Mouse (Mus musculus) forebrain, postnatal 0 days (tissue): ENCODE results near the gene Klrg1. TPM values are rescaled to one million over a fixed set of nuclear protein-coding genes. Genes with fewer than 3 reads are reported as not detected.

ENCODE experiments used
- ATAC-seq: fragments of 200-750 bp; cut with Nextera tagmentation; 2 replicates; pipeline ENCODE4 v1.8.0; 2017; ENCODE audit warnings: mild to moderate bottlenecking, moderate library complexity
- DNase-seq: peaks from one replicate; pipeline ENCODE4 v3.0.0-alpha.2; 2015
- H3K27ac ChIP-seq: fragments of 300-500 bp; sonication (generic); 2 replicates; pipeline ENCODE4 v1.5.1; 2014; ENCODE audit warnings: low read depth, mild to moderate bottlenecking, antibody characterized with exemption, low read length, moderate library complexity, mixed read lengths
- H3K27me3 ChIP-seq: fragments of 300-500 bp; sonication (generic); 2 replicates; pipeline ENCODE4 v1.6.1; 2014; ENCODE audit warnings: mild to moderate bottlenecking, low read length, mixed read lengths; ENCODE audit not compliant: insufficient read depth
- H3K36me3 ChIP-seq: fragments of 300-500 bp; sonication (generic); 2 replicates; pipeline ENCODE4 v1.6.1; 2014; ENCODE audit warnings: mild to moderate bottlenecking, moderate library complexity; ENCODE audit not compliant: insufficient read depth
- H3K4me1 ChIP-seq: fragments of 300-500 bp; sonication (generic); 2 replicates; pipeline ENCODE4 v1.6.1; 2014; ENCODE audit warnings: antibody characterized with exemption; ENCODE audit not compliant: insufficient read depth
- H3K4me2 ChIP-seq: fragments of 300-500 bp; sonication (generic); 2 replicates; pipeline ENCODE4 v1.6.1; 2014; ENCODE audit warnings: low read depth, mild to moderate bottlenecking, moderate library complexity
- H3K4me3 ChIP-seq: fragments of 300-500 bp; sonication (generic); 2 replicates; pipeline ENCODE4 v1.5.1; 2014; ENCODE audit warnings: low read depth, low read length, mixed read lengths
- H3K9ac ChIP-seq: fragments of 300-500 bp; sonication (generic); 2 replicates; pipeline ENCODE4 v1.6.1; 2014; ENCODE audit warnings: mild to moderate bottlenecking
- H3K9me3 ChIP-seq: fragments of 300-500 bp; sonication (generic); 2 replicates; pipeline ENCODE4 v1.6.1; 2016; ENCODE audit warnings: low read length
- CTCF ChIP-seq: sonication (generic); IDR thresholded peaks from 2 replicates; pipeline ENCODE4 v1.5.1; 2016; ENCODE audit warnings: antibody characterized with exemption, control low read depth, low read depth
- WGBS: fragments of 180-500 bp; shearing (Covaris S2); extraction: QIAGEN DNeasy Blood & Tissue Kit; methylation state at CpG from one replicate; pipeline ENCODE4 v1.1.7; 2014; 5-methylcytosine and 5-hydroxymethylcytosine counted together
- polyA plus RNA-seq: library from polyadenylated mRNA; unstranded; fragments of >200 nt; fragmentation: Nextera tagmentation; extraction: Ambion mirVana; gene quantifications from 2 replicates; pipeline ENCODE4 v1.2.1, GENCODE M21; 2015
- total RNA-seq: library from RNA; depleted of rRNA; stranded (reverse); fragments of >200 nt; gene quantifications from 2 replicates; pipeline ENCODE4 v1.2.3, GENCODE M21; 2014; rRNA removed

Klrg1 gene
- total and polyA plus RNA-seq, 2 experiments from 2014 or later = 1.1 to 2.7 TPM

- Histone ChIP-seq H3K4me2 (no peak overlapping the region), H3K9ac (no peak overlapping the region), H3K27ac (no peak overlapping the region), H3K4me1 (no peaks in the 10 kb centered on the region), H3K27me3 (no peaks in the 10 kb centered on the region), H3K36me3 (no peaks in the 10 kb centered on the region), H3K9me3 (no peaks in the 10 kb centered on the region), H3K4me3 (no peak overlapping the region)
- ATAC-seq (no peak), DNase-seq (no peak)
- 90% methylated on average over 8 of the region's 8 CpGs for WGBS
- no peak for TF ChIP-seq CTCF
Measured at GRCm38 (mm10) chr6:122262543-122262942, 20.1 kb downstream of the Klrg1 start.

GRCm38 (mm10) chr6:122252146-122252545, 30.5 kb downstream of the Klrg1 start:
- Histone ChIP-seq H3K4me1 (no peaks in the 10 kb centered on the region), H3K4me2 (no peak overlapping the region), H3K27ac (no peak overlapping the region), H3K9me3 (no peaks in the 10 kb centered on the region), H3K9ac (no peak overlapping the region), H3K27me3 (no peaks in the 10 kb centered on the region), H3K4me3 (no peak overlapping the region), H3K36me3 (no peaks in the 10 kb centered on the region)
- peak; percentile 55 for DNase-seq
- peak; percentile 48 for TF ChIP-seq CTCF
- WGBS = 29% methylated on average over 1 of the region's 1 CpGs
- ATAC-seq = peak; percentile 69

- H3K4me1 ChIP-seq = no peaks in the 10 kb centered on the region
- no peak overlapping the region for H3K9ac ChIP-seq
- H3K36me3 ChIP-seq = no peaks in the 10 kb centered on the region
- TF ChIP-seq CTCF = no peak
- 81% methylated on average over 4 of the region's 4 CpGs for WGBS
- no peak overlapping the region for H3K4me2 ChIP-seq
- no peaks in the 10 kb centered on the region for H3K9me3 ChIP-seq
- ATAC-seq = no peak
- H3K27ac ChIP-seq = no peak overlapping the region
- H3K27me3 ChIP-seq = no peaks in the 10 kb centered on the region
- no peak overlapping the region for H3K4me3 ChIP-seq
- DNase-seq = no peak
Measured at GRCm38 (mm10) chr6:122250033-122250432, 32.6 kb downstream of the Klrg1 start.

Other genes starting within 250 kb of the Klrg1 start
- 51.9 and 52.9 TPM in 2 replicates for gene M6pr, start 25.8 kb upstream of the Klrg1 start, total RNA-seq
- gene M6pr, start 25.8 kb upstream of the Klrg1 start, polyA plus RNA-seq = 42.6 and 44.0 TPM in 2 replicates
- gene Phc1, start 57.7 kb upstream of the Klrg1 start, total RNA-seq = 53.6 and 75.7 TPM in 2 replicates
- gene Phc1, start 57.7 kb upstream of the Klrg1 start, polyA plus RNA-seq = 21.9 and 24.6 TPM in 2 replicates
- gene Rimklb, start 215.9 kb upstream of the Klrg1 start, total RNA-seq = 159 and 160 TPM in 2 replicates
- 86.6 and 104 TPM in 2 replicates for gene Rimklb, start 215.9 kb upstream of the Klrg1 start, polyA plus RNA-seq
- gene Mfap5, start 223.0 kb upstream of the Klrg1 start, total RNA-seq = 3.5 and 3.6 TPM in 2 replicates
- 3.8 and 5.5 TPM in 2 replicates for gene Mfap5, start 223.0 kb upstream of the Klrg1 start, polyA plus RNA-seq